Mouse (Mus musculus): ENCODE measurements around the gene Lpar5.

DNA sequence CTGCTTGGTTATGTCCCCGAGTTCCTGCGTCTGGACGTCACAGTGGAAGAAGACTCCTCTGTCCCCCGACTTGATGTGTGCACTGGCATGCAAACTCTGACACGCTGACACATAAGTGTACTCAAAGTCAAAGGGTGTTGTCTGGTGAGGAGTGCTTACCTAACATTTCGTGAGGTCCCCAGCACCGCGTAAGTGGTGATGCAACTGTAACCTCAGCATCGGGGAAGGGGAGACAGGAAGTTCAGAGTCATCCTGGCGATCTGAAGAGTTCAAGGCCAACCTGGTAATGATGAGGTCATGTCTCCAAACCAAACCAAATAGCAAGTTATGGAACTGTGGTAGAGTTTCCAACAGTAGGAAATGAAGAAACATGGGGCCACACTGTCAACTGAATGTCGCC, 44.8 kb downstream of the Lpar5 start:
- TF ChIP-seq CTCF (IDR thresholded peaks at IDR 0.05; ENCODE audit: borderline replicate concordance, insufficient read depth, low read length), result no peak
- no peak for TF ChIP-seq POLR2A (IDR thresholded peaks at IDR 0.05; ENCODE audit: low read depth, low read length)

Data from embryonic fibroblast, embryonic 13.5 days (primary cell).